Mouse (Mus musculus): ENCODE measurements around the gene Sik1.

The Sik1 gene

DNA sequence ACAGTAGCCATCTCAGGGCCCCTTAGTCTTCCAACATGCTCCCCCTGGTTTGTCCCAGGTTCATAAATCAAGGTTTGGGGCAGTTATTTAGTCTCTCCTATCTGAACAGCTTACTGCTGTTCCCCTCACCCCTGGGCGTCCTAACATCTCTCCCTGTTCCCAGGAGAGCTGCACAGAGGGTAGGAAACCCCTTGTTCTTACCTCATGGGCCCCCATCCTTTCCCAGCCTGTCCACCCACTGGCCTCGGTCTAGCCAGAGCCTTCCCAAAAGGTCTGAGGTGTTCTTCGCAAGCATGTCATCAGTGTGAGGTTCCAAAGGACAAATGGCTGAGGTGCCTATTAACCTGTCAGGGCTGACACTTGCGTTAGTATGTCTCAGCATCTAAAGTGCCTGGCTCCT, 1.6 kb upstream of the Sik1 start:
- DNase-seq (ENCODE audit: extremely low read depth, insufficient read length, low spot score), result no peak

DNA sequence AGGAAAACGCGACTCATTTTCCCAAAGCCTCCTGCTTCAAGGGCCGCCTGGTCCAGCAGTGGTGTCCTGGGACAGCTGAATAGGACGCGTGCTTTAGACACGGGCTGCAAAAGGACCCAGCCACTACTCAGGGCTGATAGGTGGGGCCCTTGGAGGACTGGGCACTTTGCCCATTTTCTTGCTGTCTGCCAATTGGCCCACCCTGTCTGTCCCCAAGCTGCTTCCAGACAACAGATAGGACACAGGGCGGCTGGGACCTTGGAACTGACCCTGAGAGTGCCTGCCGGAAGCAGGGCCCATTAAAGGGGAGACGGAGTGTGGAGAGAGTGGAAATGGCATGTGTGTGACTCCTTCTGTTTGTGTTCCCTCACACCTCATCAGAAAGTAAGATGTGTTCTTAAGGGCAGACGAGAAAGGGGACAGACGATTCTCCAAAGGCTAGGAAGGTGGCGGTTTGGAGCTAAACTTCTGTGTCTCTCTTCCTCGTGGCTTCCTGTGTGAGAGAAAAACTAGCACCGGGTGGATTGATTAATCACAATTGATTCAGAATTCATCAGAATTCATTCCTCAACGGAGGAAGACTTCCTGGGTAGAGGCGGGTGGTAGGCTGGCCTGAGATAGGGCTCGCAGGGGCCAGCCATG, 1.0 kb upstream of the Sik1 start:
- DNase-seq (ENCODE audit: extremely low read depth, insufficient read length, low spot score), result no peak

DNA sequence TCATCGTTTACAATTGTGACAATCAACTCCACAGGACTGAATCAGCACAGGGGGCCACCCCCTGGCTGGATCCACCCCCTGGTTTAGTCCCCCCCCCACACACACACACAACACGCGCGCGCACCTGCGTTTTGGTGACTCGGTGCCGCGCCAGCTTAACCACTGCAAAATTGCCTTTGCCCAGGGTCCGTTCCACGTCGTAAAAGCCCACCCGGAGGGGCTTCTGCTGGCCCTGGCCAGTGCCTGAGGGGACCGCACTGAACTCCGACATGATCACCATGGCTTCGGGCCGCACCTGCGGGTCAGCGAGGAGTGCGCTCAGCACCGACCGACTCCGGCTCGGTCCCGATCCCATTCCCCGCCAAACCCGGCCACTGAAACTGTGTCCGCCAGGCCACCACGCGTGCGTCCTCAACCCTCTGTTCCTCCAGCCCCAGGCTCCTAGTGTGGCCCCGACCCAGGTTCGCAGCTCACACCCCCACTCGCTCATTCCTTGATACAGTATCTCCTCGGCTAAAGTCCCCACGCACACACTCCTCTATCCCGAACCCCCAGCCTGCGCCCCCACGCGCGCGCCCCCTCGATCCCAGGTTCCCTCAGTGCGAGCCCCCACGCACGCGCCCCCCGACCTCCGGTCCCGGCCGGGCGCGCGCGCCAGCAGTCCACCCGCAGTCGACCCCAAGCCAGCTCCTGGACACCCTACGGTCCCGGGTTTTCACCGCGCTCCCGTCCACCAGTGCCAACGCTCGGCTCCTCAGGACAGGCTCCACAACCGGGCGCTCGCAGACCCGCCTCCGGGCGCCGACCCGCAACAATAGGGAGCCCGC, 621 bp downstream of the Sik1 start:
- peak; percentile 53 for DNase-seq (ENCODE audit: extremely low read depth, insufficient read length, low spot score)

DNA sequence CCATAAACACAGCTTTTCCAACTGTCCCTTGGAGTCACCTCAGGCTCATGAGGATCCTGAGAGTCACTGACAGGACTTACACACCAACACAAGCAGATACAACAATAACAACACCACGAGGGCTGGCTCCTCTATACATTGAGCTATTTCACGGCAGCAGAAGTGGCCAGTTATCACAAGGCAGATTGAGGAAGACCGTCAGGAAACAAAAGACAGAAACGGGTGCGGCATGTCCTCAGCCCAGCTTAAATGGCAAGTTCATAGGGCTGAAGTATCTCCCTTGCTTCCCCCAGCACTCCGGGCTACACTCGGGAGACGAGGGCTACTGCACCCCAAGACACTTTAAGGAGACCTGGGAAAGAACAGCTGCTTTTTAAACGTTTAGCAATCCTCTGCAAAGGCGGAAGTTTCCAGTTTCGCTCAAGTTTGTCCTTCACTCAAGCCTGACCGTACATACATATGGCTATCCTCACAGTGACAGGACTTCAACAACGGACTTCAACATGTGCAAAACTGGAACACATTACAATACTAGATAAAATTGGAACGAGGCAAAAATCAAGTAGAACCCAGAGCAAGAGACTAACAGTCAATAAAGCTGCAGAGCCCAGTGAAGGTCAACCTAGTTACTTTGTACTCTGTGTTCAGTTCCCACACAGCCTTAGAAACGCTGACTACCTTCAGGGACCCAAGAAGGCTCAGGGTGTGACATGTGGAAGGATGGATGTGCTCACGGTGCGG, 2.0 kb downstream of the Sik1 start:
- DNase-seq (ENCODE audit: extremely low read depth, insufficient read length, low spot score), result no peak

DNA sequence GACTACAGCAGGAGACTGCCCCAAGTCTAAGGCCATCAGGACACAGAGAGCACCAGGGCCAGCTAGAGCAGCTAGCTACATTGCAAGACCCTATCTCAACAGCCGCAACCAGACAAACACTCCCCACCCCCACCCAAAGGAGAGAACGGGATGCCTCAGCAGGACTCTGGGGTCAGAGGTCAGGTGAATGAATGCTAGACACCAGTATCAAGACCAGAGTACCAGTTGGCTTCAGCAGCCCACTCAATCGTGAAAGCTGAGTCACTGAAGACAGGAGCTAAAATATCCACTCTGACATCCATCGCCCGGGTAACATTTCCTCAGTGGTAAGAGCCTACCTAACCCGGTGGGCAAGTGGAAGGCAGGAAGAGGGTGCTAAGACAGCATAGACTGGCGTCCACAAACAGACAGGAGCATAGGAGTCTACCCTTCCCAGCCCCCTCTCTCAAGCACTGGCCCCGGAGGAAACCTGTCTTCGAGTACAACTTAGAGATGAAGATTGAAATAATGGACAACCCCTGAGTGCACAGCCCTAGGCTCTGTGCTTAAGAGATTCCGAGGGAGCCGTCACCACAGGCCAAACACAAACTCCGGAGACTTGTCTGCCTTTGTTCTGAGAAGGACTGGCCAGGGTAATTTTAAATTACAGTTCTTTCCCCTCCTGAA, 2.7 kb downstream of the Sik1 start:
- no peak for DNase-seq (ENCODE audit: extremely low read depth, insufficient read length, low spot score)

DNA sequence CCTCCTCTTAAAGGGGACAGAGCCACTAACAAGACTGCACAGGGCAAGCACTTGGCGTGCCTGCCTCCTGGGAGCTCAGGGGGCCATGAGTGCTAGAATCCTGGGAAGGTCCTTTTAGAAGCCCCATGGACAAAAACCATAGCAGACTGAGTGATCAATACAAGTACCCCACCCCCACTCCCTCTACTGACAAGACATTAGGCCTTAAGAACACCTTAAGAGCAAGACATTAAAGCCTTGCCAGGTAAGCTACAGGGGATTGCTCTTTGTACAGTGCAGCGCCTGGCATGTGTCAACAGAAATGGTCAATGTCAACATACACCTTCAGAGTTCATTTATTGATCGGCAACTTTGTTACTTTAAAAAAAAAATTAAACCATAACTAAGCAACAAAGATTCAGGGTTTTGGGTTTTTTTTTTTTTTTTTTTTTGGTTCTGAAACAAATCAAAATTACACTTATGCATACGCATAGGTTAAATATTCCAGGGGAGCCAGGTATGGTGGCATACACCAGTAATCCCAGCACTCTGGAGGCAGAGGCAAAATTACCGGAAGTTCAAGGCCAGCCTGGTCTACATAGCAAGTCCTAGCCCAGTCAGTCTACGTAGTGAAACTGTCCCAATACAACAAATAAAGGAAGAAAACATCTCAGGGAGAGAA, 3.7 kb downstream of the Sik1 start:
- no peak for DNase-seq (ENCODE audit: extremely low read depth, insufficient read length, low spot score)

DNA sequence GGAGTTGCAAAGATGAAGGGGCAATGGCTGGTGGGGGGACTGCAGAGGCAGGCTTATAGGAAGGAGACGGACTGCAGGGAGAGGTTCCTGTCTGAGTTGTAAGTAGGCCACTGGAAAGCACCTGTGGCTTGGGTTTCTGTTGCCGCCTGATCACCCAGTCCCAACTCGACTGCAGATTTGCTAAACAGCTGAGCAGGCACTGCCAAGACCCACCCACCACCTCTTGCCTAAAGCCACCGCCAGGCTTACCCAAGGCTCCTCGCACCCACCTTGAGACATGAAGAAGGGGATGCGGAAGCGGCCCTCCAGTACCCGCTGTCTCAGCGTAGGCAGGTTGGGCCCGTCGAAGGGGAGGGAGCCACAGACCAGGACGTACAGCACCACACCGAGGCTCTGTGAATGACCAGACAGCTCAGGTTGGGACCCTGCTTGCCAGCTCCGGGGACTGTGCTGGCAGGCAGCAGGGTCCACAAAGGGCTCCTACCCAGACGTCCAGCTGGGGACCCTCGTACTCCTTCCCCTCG, 5.1 kb downstream of the Sik1 start:
- no peak for DNase-seq (ENCODE audit: extremely low read depth, insufficient read length, low spot score)

DNA sequence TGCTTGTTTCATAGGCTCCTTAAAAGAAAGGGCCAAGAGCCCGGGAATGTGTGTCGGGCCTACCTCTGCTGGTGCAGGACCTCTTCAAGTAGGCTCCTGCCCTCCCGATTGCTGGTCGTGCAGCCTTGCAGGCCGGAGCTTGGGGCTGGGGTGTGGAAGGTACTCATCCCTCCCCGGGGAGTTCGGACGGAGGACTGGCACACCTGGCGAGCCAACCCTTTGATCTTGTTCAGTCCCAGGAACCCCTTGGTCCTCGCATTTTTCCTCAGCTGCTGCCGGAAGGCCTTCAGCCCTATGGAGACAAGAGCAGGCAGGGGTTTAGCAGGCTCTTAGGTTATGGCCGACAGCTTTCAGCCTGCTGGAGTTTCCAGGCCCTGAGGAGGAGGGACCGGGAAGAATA, 8.6 kb downstream of the Sik1 start:
- DNase-seq (ENCODE audit: extremely low read depth, insufficient read length, low spot score), result no peak

DNA sequence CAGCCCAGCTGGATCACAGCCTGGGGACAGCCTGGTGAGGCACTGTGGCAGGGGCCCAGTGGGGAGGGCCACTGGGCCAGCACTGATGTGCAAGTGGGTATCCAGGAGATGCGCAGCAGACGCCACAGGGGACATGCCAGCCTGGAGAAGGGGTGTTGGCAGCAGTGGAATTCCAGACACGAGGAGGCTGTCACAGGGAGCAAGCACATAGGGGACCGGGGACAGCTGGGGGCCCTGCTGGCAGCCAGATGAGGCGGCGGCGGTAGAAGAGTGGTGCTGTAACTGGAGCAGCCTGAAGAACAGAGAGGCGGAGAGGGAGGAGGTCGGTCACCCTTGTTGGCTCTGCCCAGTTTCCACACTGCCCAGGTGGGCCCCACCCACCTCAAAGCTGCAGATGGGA, 9.3 kb downstream of the Sik1 start:
- no peak for DNase-seq (ENCODE audit: extremely low read depth, insufficient read length, low spot score)

DNA sequence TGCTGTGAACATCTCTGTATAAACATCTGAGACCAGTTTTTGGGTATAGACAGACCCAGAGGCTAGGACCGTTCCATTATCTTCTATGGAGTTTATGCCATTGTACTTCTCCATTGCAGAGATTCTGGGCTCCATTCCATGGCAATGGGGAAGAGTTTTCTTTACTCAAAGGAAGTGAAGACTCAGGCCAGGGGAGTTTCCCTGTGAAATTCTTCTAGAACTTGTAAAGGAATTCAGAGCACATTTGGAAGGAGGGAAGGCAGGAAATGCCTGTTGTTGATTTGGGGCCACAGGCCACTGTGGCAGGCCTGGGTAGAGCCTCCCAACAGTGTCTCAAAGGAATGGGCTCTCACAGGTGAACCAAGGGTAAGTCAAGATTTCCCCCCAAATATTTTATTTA, 11.7 kb downstream of the Sik1 start:
- no peak for DNase-seq (ENCODE audit: extremely low read depth, insufficient read length, low spot score)

DNA sequence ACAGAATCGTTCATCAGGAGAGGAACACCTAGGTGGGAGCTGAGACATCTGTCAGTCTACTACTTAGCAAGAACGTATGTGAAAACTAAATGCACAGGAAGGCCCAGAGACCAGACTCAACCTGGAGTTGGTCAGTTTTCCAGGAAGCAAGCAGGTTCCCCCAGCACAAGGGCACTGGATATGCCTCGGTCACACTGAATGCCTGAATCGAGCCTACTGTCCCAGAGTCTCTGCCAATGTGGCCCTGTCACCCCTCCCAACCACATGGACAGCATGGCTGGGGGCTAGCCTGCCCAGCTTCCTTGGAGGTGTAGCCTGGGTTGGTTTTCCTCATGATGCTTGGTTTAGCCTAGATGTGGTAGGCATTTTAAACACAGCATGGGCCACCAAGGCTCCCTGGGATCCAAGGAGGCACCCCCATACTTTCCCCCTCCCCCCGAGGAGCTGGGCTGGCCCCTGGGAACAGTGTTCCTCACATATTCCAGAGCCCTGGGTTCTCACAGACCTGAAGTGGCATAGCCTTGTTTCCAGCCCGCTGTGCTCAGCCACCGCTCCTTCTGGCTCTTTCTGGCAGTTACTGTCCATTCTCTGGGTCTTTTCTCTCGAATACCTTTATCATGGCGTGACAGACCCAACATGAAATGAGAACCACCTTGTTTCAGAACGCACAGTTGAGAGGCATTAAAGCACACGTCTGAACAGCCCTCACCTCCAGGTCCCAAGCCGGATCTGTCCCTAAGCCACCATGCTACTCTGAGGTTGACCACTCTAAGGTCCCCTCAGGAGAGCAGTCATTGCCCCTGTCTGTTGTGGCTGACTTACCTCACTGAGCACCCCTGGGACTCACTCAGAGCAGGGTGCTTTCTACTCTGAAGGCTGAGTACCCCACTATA, 12.4 kb downstream of the Sik1 start:
- DNase-seq (ENCODE audit: extremely low read depth, insufficient read length, low spot score), result no peak

DNA sequence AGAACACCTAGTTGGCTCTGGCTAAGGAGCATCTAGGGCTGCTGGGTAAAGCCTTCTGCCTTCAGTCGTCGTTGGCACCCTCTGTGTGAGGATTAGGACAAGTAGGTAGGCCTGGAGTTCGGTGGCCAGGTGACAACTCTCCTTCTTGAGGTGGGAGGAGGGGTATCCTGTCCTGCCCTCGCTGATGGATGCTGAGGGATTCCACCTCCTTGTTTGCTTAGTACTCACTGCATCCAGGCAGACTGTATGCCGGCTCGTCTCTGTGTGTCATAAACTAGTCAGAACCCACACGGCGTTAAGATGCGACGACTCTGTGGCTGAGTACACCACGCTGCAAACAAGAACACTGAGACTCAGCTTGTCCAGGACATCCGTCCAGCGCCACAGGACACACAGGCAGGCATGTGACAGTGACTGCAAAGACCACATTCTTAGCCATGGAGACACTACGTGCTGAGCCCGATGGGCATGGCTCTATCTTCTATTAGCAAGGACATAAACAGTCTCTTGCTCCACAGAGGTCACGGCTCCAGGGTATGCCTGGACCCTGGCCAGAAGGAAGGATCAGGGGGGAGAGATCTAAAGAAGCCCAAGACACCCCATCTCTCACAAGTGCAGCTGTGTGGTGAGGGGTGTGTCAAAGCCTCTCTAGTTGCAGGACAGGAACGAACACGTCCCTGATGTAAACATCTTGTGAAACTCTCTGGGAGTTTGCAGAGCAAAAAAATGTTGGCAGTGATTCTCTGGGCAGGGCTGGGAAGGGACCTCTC, 13.6 kb downstream of the Sik1 start:
- no peak for DNase-seq (ENCODE audit: extremely low read depth, insufficient read length, low spot score)

DNA sequence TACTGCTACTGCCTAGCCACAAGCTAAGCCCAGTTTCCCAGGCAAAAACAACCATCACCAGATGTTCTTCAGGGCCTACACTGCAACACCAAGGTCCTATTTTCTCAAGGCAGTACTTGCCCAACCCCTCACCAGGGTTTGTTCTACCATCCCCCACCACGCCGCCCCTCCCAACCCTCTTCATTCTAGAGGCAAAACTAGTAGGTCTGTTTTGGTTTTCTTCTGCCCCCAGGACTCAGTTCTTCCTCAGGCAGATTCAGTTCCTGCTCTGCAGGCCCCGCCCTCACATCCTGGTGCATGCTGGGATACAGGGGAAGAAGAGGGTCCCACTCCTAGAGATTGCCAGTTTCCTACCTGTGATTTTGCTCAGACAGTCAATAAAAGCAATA, 14.2 kb downstream of the Sik1 start:
- DNase-seq (ENCODE audit: extremely low read depth, insufficient read length, low spot score), result no peak

DNA sequence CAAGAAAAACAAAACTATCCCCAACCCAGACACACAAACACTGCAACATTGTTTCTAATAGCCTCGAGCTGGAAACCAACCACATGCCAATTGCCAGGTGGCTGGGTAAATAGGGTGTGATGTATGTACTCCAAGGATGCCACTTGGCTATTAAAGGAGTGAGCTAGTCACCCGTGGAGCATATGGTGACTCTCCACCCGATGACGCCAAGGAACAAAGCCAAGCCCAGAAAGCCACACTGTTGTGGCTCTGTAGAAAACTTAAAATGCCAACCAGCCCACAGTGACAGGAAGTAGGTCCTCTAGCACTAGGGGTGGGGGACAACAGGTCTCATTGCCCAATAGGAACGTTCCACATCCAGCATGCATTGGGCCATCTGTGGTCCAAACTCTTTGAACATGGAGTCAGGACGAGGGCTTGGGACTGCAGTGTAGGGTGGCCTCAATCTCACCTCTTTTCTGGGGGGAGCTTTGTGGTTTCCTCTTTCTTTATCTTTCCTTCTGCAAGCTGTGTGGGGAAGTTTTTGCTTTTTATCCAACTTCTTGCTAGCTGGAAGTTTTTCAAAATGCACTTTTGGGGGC, 15.1 kb downstream of the Sik1 start:
- no peak for DNase-seq (ENCODE audit: extremely low read depth, insufficient read length, low spot score)

DNA sequence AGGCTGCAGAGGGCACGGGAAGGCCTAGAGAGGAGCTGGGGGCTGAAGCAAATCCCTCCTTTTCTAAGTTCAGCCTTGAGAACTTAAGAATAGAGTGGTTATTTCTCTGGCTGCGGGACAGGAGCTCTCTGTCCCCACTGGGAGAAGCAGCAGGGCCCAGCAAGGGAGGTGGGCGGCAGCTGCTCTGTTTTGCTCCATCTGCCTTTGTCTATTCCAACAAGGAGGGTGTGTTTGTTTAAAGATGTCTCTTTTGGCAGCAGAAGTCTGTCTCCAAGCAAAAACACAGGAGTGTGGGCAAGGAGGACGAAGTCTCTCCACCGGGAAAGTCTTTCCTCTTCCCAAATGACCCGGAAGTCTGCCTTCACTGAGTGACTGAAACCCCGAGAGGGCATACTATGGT, 18.8 kb downstream of the Sik1 start:
- DNase-seq (ENCODE audit: extremely low read depth, insufficient read length, low spot score), result no peak

DNA sequence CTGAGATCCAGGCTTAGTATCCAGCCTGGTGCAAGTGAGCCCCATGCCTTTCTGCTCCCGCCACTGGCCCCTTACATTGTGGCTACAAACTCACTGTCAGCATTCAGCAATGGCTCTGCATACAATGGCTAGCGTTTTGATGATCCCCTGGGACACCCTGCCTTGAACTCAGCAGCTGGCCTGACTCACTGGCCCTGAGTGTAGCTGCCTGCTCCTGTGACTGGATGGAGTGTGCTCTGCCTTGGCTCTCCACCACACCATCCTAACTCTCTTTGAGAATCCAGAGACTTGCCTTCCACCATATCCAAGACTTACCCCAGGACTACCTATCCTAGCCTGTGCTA, 19.4 kb downstream of the Sik1 start:
- DNase-seq (ENCODE audit: extremely low read depth, insufficient read length, low spot score), result no peak

DNA sequence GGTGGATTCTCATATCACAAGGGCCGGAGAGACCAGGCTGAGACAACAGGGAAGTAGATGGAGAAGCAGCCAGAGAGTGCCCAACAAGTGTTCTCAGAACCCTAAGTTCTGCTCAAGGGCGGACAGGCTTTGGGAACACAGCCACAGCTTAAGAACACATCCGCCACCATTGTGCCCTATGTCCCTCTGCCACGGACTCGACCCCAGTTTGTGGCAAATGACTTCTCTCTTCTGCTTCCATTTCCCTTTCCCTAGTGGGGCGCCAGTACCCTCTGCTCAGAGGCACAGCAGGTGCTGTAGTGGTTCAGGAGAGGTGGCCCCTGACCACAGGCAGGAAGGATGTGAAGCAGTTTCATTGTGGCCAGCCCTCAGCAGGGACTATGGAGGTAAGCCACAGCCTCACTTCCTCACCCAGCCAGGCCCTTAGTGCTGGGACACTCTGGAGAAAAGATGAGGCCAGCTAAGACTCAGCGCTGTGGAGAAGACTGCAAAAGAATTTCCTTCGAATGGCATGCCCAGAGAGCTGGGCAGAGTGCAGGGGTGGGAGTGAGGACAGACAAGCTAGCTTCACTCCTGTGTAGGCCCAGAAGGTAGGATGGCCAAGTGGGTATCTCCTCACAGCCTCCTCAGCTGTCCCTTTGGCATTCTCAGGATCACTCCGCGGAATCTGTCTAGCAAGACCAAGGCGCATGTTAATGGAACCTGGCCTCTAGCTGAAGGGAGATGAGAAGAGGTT, 19.9 kb downstream of the Sik1 start:
- DNase-seq (ENCODE audit: extremely low read depth, insufficient read length, low spot score), result no peak
